Mouse (Mus musculus) ES-E14 (cell line): ENCODE measurements at regions not wholly inside any gene's neighbourhood (a gene's known extent, or its start where the extent isn't known, plus 50 kb on each side); places are given as distances from the start of the nearest gene placed in this dataset.

ENCODE experiments used
- CHD2 ChIP-seq: IDR thresholded peaks from 2 replicates; pipeline ENCODE4 v1.6.1; 2014; ENCODE audit warnings: mild to moderate bottlenecking, low read depth, low read length, inconsistent platforms
- HCFC1 ChIP-seq: IDR thresholded peaks from 2 replicates; pipeline ENCODE4 v1.6.1; 2012; ENCODE audit warnings: low read length, inconsistent platforms, borderline replicate concordance; ENCODE audit not compliant: insufficient read depth
- ZC3H11A ChIP-seq: IDR thresholded peaks from 2 replicates; pipeline ENCODE4 v1.6.1; 2012; ENCODE audit warnings: low read depth, mild to moderate bottlenecking, inconsistent platforms, low read length, borderline replicate concordance
- ZNF384 ChIP-seq: IDR thresholded peaks from 2 replicates; pipeline ENCODE4 v1.6.1; 2012; ENCODE audit warnings: low read depth, low read length, inconsistent platforms

GRCm38 (mm10) chr13:101855141-101855540 is 87.1 kb upstream of the Pik3r1 start:
- TF ChIP-seq ZC3H11A (no peak), HCFC1 (no peak), ZNF384 (no peak), CHD2 (no peak)
